Mouse (Mus musculus) cortical plate, adult 2 months (tissue): ENCODE measurements at regions not wholly inside any gene's neighbourhood (a gene's known extent, or its start where the extent isn't known, plus 50 kb on each side); places are given as distances from the start of the nearest gene placed in this dataset.

Experiments used
- CTCF ChIP-seq: fragments of 200-500 bp; IDR thresholded peaks from 2 replicates; pipeline ENCODE4 v1.5.1; 2011; ENCODE audit warnings: mild to moderate bottlenecking, control low read depth, low read length; ENCODE audit not compliant: insufficient read depth; ENCODE audit errors: extremely low read depth
- POLR2A ChIP-seq: fragments of 200-500 bp; IDR thresholded peaks from 2 replicates; pipeline ENCODE4 v1.6.1; 2011; ENCODE audit warnings: mild to moderate bottlenecking, low read length, control low read depth; ENCODE audit not compliant: insufficient read depth; ENCODE audit errors: extremely low read depth

GRCm38 (mm10) chr1:190570981-190571380 lies 340.6 kb downstream of the Rps6kc1 start:
- TF ChIP-seq POLR2A (no peak), CTCF (no peak)
